Mouse (Mus musculus) small intestine, adult 2 months (tissue): ENCODE measurements around the gene Itga6. TPM values are rescaled to one million over a fixed set of nuclear protein-coding genes. Genes with fewer than 3 reads are reported as not detected.

Experiments used
- H3K27ac ChIP-seq: fragments of 200-500 bp; 2 replicates; pipeline ENCODE4 v1.5.1; 2012; ENCODE audit warnings: low read depth, low read length, control low read depth, inconsistent platforms; ENCODE audit not compliant: insufficient read depth
- H3K27me3 ChIP-seq: fragments of 200-500 bp; 2 replicates; pipeline ENCODE4 v1.6.1; 2012; ENCODE audit warnings: mild to moderate bottlenecking, moderate library complexity, low read length, inconsistent platforms; ENCODE audit not compliant: control insufficient read depth, insufficient read depth
- H3K36me3 ChIP-seq: fragments of 200-500 bp; 2 replicates; pipeline ENCODE4 v1.6.1; 2012; ENCODE audit warnings: mild to moderate bottlenecking, low read length, control low read depth, inconsistent platforms; ENCODE audit not compliant: control insufficient read depth, insufficient read depth
- H3K4me1 ChIP-seq: fragments of 200-500 bp; 2 replicates; pipeline ENCODE4 v1.6.1; 2012; ENCODE audit warnings: low read length, inconsistent platforms, mixed read lengths; ENCODE audit not compliant: control insufficient read depth, insufficient read depth, insufficient read length
- H3K4me3 ChIP-seq: fragments of 200-500 bp; 2 replicates; pipeline ENCODE4 v1.5.1; 2012; ENCODE audit warnings: low read depth, mild to moderate bottlenecking, control low read depth, inconsistent platforms, low read length, moderate library complexity
- CTCF ChIP-seq: fragments of 200-500 bp; IDR thresholded peaks from 2 replicates; pipeline ENCODE4 v1.5.1; 2012; ENCODE audit warnings: low read depth, mild to moderate bottlenecking, control low read depth, inconsistent platforms, low read length, moderate library complexity, mixed read lengths; ENCODE audit not compliant: insufficient replicate concordance, insufficient read length; ENCODE audit errors: extremely low read depth
- POLR2A ChIP-seq: fragments of 200-500 bp; IDR thresholded peaks from 2 replicates; pipeline ENCODE4 v1.6.1; 2012; ENCODE audit warnings: low read depth, mild to moderate bottlenecking, control low read depth, inconsistent platforms, low read length, moderate library complexity
- WGBS: fragments of 180-500 bp; shearing (Covaris S2); methylation state at CpG from one replicate; pipeline ENCODE4 v1.1.7; 2018; 5-methylcytosine and 5-hydroxymethylcytosine counted together
- polyA plus RNA-seq: library from polyadenylated mRNA; depleted of rRNA; stranded (reverse); fragments of >200 nt; gene quantifications from 2 replicates; pipeline ENCODE4 v1.2.3, GENCODE M21; 2012

The Itga6 gene
- polyA plus RNA-seq, 1 experiment = 49.8 TPM

DNA sequence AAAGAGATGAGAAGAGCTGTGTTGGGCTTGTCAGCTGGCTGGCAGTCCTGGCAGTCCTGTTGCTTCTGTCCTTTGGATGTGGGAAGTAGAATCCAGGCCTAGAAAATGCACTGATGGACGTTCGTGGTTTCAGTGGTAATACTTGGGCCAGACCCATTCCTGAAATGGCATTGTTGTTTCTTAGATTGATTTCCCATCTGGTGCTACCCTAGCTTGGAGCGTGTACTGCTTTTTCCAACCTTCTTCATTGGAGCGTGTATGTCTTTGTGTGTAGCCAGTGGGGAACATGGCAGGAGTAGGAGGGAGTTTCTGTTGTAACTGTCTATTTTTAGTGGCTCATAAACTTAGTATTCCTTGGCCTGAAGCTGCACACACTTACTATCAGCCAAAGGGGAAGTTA is 10.3 kb downstream of the Itga6 start:
- Histone ChIP-seq H3K4me3 (no peak overlapping the region), H3K27ac (no peak overlapping the region), H3K36me3 (no peaks in the 10 kb centered on the region), H3K27me3 (no peaks in the 10 kb centered on the region), H3K4me1 (peaks cover 11% of the 10 kb centered on the region; the same call in 1 of the 2 replicates)
- TF ChIP-seq CTCF = no peak
- no peak for TF ChIP-seq POLR2A
- WGBS = 92% methylated on average over 4 of the region's 4 CpGs

- Histone ChIP-seq H3K27ac (no peak overlapping the region), H3K4me1 (peaks cover 5% of the 10 kb centered on the region; the same call in 1 of the 2 replicates), H3K36me3 (no peaks in the 10 kb centered on the region), H3K4me3 (no peak overlapping the region), H3K27me3 (no peaks in the 10 kb centered on the region)
- WGBS = 14% methylated on average over 5 of the region's 5 CpGs
- TF ChIP-seq CTCF = no peak
- no peak for TF ChIP-seq POLR2A
Measured at GRCm38 (mm10) chr2:71757098-71757497, 11.7 kb downstream of the Itga6 start.

DNA sequence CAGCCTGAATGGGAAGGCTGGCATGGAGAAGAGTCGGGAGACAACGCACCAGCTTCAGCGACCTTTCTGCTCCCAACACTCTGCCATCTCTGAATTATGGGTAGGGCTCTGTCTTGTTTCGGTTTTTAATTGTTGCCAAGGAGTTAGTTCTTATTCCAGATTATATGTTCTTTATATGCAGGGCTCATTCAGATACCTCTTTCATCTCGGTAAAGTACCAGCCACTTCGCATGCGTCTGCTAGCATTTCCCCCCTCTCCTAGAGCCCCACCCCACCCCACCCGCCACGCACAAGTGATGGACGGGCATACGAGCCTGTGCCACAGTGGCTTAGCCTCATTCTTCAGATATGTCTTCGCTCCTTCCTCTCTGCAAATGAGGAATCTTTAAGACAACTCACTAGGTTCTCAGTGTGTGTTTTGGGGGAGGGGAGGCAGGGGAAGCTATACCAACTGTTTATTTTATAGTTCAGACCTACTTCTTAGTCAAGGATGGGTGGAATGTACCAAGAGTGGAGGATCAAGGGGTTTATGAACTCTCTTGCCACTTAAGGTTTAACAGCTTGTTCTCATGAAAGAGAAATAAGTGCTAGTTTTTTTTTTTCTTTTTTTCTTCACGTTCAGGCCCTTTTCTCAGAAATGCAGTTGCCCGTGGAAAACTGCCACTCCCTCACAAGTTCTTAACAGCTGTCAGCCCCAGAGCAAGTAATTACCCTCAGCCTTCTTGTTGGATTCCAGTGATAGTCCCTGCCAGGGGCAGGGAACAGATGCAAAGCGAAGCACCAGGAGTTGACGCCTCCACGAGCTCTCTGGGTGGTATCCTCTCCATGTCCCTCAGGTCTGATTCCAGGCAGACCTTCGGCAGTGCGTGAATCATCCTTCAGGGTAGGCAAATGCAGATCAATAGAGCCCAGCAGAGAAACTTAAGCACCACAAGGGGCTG is 13.4 kb downstream of the Itga6 start:
- no peaks in the 10 kb centered on the region for H3K36me3 ChIP-seq
- H3K27me3 ChIP-seq = no peaks in the 10 kb centered on the region
- TF ChIP-seq POLR2A (no peak), CTCF (no peak)
- peaks cover 5% of the 10 kb centered on the region; the same call in 1 of the 2 replicates for H3K4me1 ChIP-seq
- no peak overlapping the region for H3K27ac ChIP-seq
- no peak overlapping the region for H3K4me3 ChIP-seq
- 37% methylated on average over 19 of the region's 19 CpGs for WGBS

- WGBS = 79% methylated on average over 4 of the region's 4 CpGs
- Histone ChIP-seq H3K27me3 (no peaks in the 10 kb centered on the region), H3K36me3 (no peaks in the 10 kb centered on the region), H3K4me1 (peaks cover 5% of the 10 kb centered on the region; the same call in 1 of the 2 replicates), H3K4me3 (no peak overlapping the region), H3K27ac (no peak overlapping the region)
- TF ChIP-seq CTCF (no peak), POLR2A (no peak)
Measured at GRCm38 (mm10) chr2:71760091-71760490, 14.7 kb downstream of the Itga6 start.

- Histone ChIP-seq H3K27me3 (no peaks in the 10 kb centered on the region), H3K36me3 (no peaks in the 10 kb centered on the region), H3K4me1 (peaks cover 5% of the 10 kb centered on the region; the same call in 1 of the 2 replicates), H3K27ac (no peak overlapping the region), H3K4me3 (no peak overlapping the region)
- 93% methylated on average over 9 of the region's 9 CpGs for WGBS
- TF ChIP-seq POLR2A = no peak
Measured at GRCm38 (mm10) chr2:71761081-71761480, 15.7 kb downstream of the Itga6 start.

- H3K27ac ChIP-seq = no peak overlapping the region
- H3K4me1 ChIP-seq = no peaks in the 10 kb centered on the region
- H3K27me3 ChIP-seq = no peaks in the 10 kb centered on the region
- no peak overlapping the region for H3K4me3 ChIP-seq
- 85% methylated on average over 5 of the region's 5 CpGs for WGBS
- no peaks in the 10 kb centered on the region for H3K36me3 ChIP-seq
- TF ChIP-seq POLR2A (no peak), CTCF (no peak)
Measured at GRCm38 (mm10) chr2:71764525-71764924, 19.1 kb downstream of the Itga6 start.

GRCm38 (mm10) chr2:71764961-71765735 is 19.7 kb downstream of the Itga6 start:
- 82% methylated on average over 3 of the region's 3 CpGs for WGBS
- TF ChIP-seq CTCF (no peak), POLR2A (no peak)
- H3K36me3 ChIP-seq = no peaks in the 10 kb centered on the region
- no peak overlapping the region for H3K27ac ChIP-seq
- no peaks in the 10 kb centered on the region for H3K4me1 ChIP-seq
- H3K27me3 ChIP-seq = no peaks in the 10 kb centered on the region
- no peak overlapping the region for H3K4me3 ChIP-seq
